Mouse (Mus musculus) kidney, embryonic 16.5 days (tissue): ENCODE data around the gene Cldnd2. TPM values are rescaled to one million over a fixed set of nuclear protein-coding genes. Genes with fewer than 3 reads are reported as not detected.
A peak's percentile ranks its signal among the peaks of the same experiment; 100 is the strongest.

ENCODE experiments used
- ATAC-seq: fragments of 200-750 bp; cut with Nextera tagmentation; 2 replicates; pipeline ENCODE4 v1.8.0; 2017; ENCODE audit warnings: moderate TSS enrichment; ENCODE audit not compliant: low FRiP score, low TSS enrichment
- H3K27ac ChIP-seq: fragments of 300-500 bp; sonication (generic); 2 replicates; pipeline ENCODE4 v1.5.1; 2014; ENCODE audit warnings: low read length
- H3K27me3 ChIP-seq: fragments of 300-500 bp; sonication (generic); 2 replicates; pipeline ENCODE4 v1.6.1; 2014; ENCODE audit warnings: low read length, control low read depth, mixed read lengths; ENCODE audit not compliant: insufficient read depth
- H3K36me3 ChIP-seq: fragments of 300-500 bp; sonication (generic); 2 replicates; pipeline ENCODE4 v1.6.1; 2014; ENCODE audit warnings: low read length, control low read depth, mixed read lengths; ENCODE audit not compliant: insufficient read depth
- H3K4me1 ChIP-seq: fragments of 300-500 bp; sonication (generic); 2 replicates; pipeline ENCODE4 v1.6.1; 2014; ENCODE audit warnings: low read length, control low read depth, mixed read lengths; ENCODE audit not compliant: insufficient read depth
- H3K4me2 ChIP-seq: fragments of 300-500 bp; sonication (generic); replicated peaks from 2 replicates; pipeline ENCODE4 v1.6.1; 2014; ENCODE audit warnings: low read depth, low read length
- H3K4me3 ChIP-seq: fragments of 300-500 bp; sonication (generic); 2 replicates; pipeline ENCODE4 v1.5.1; 2014; ENCODE audit warnings: mild to moderate bottlenecking, low read length
- H3K9ac ChIP-seq: fragments of 300-500 bp; sonication (generic); replicated peaks from 2 replicates; pipeline ENCODE4 v1.6.1; 2014; ENCODE audit warnings: low read length
- H3K9me3 ChIP-seq: fragments of 300-500 bp; sonication (generic); 2 replicates; pipeline ENCODE4 v1.6.1; 2016; ENCODE audit warnings: low read length, control low read depth
- WGBS: fragments of 180-500 bp; shearing (Covaris S2); extraction: QIAGEN DNeasy Blood & Tissue Kit; methylation state at CpG from one replicate; pipeline ENCODE4 v1.1.7; 2014; 5-methylcytosine and 5-hydroxymethylcytosine counted together
- polyA plus RNA-seq: library from polyadenylated mRNA; unstranded; fragments of >200 nt; fragmentation: Nextera tagmentation; extraction: Ambion mirVana; gene quantifications from 2 replicates; pipeline ENCODE4 v1.2.1, GENCODE M21; 2015

Gene Cldnd2
- polyA plus RNA-seq, 1 experiment from 2014 or later: not detected

DNA sequence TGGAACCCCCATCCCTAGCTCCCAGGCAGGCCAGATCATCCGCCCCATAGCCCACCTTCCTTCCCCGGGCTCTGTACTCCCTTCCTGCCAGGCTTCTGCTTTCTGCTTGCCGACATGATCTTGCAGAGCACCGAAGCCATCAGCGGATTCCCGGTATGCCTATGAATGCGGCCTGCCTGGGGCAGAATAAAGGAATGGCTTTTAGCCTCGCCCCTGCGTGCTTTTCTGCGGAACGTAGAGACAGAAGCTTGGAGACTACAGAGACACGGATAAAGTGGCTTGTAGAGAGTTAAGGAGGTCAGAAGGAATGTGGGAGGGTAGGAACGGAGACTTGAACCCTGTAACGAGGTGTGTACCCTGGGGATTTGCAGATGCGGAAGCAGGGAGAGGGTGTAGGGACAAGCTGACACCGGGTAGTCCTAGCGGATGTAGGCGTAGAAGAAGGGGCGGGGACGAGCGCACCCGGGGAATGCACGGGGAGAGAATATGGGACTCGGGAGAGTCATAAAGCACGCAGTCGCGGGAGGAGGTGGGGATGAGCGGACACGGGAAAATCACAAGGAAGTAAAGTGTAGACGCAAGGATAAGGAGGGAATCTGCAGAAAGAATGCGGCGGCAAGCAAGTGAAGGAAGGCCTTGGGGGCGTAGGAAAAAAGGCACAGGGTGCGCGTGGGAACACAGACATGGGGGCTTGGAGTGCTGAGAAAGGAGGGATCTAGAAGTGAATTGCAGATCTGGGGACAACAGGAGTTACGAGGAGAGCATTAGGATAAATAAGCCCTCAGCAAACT, 2.7 kb downstream of the Cldnd2 start:
- Histone ChIP-seq H3K4me1 (peaks cover 20% of the 10 kb centered on the region), H3K27ac (peak overlapping the region; percentile 100), H3K36me3 (0 out of 2 replicates have a peak, but pooled peaks cover 3% of the 10 kb centered on the region), H3K9ac (peak overlapping the region; percentile 78), H3K4me2 (peak overlapping the region; percentile 94), H3K4me3 (peak overlapping the region; percentile 72), H3K9me3 (no peaks in the 10 kb centered on the region), H3K27me3 (no peaks in the 10 kb centered on the region)
- WGBS: under 1% methylated on average over 36 of the region's 36 CpGs
- peak; percentile 95 for ATAC-seq

DNA sequence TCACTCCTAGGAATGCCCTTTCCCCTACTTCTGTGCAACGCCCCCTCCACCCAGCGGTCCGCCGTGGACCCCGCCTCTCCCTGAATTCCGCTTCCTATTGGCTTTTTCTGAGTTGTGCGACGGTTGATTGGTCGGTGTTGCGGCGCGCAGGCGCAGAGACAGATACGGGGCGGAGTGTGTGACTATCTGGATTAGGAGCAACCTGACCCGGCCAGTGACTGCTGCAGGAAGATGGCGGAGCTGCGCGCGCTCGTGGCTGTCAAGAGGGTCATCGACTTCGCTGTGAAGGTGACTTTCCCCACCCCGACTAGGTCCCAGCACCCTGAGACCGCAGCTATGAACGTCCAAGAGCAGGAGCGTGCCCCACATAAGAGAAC, 3.3 kb downstream of the Cldnd2 start, which contains the start of the genes Etfb and Gm45233:
Gene Etfb, plus strand, starts transcription at position 167 of the 377 bp plus-strand sequence.
Gene Gm45233, plus strand, starts transcription at position 212 of the 377 bp plus-strand sequence.
- peak within 1 kb of the TSS; percentile 72 for H3K4me3 ChIP-seq
- WGBS: 0% methylated on average over 27 of the region's 27 CpGs
- no peaks in the 10 kb centered on the region for H3K9me3 ChIP-seq
- H3K9ac ChIP-seq: peak within 1 kb of the TSS; percentile 78
- peak within 1 kb of the TSS; percentile 100 for H3K27ac ChIP-seq
- ATAC-seq: peak; percentile 97
- H3K4me2 ChIP-seq: peak within 1 kb of the TSS; percentile 94
- peaks cover 20% of the 10 kb centered on the region for H3K4me1 ChIP-seq
- H3K27me3 ChIP-seq: no peaks in the 10 kb centered on the region
- H3K36me3 ChIP-seq: 0 out of 2 replicates have a peak, but pooled peaks cover 3% of the 10 kb centered on the region

DNA sequence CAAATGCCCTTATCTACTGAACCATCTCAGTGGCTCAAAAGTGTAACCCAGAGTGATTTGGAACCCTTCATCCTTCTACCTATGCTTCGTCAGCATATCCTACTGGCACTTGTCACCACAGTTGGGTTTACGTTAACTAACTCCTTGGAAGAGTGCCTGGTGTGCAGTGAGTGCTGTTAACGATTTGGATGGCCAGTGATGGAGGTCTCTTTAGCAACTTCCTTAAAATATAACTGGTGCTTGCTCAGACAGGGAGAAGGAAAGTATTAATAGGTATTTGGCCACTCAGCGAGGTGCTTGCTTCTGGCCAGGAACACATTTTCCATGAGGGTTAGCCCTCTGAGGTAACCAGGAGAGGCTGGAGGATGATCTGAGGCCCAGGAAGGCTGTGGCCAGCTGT, 7.2 kb downstream of the Cldnd2 start:
- peaks cover 14% of the 10 kb centered on the region for H3K36me3 ChIP-seq
- H3K4me3 ChIP-seq: no peak overlapping the region
- peaks cover 14% of the 10 kb centered on the region for H3K4me1 ChIP-seq
- no peak for ATAC-seq
- WGBS: 83% methylated on average over 4 of the region's 4 CpGs
- H3K9me3 ChIP-seq: no peaks in the 10 kb centered on the region
- H3K27ac ChIP-seq: no peak overlapping the region
- H3K27me3 ChIP-seq: no peaks in the 10 kb centered on the region
- H3K9ac ChIP-seq: no peak overlapping the region
- H3K4me2 ChIP-seq: no peak overlapping the region

DNA sequence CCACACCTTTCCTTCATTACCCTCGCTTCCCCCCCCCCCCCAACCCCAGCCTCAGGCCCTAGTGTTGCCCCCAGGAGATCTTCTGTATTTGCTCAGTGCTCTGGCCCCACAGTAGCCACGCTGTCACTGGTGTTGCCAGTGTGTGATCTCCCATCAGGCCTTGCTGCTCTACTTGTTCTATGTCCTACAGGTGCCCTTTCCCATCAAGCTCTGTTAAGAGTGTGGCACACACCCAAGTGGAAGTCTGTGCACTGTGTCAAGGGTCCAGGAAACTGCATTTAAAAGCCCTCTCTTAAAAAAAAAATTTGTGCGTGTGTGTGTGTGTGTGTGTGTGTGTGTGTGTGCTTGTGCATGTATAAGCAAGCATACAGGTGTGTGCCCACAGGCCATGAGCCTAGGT, 7.7 kb downstream of the Cldnd2 start:
- Histone ChIP-seq H3K4me3 (no peak overlapping the region), H3K36me3 (peaks cover 19% of the 10 kb centered on the region), H3K27me3 (no peaks in the 10 kb centered on the region), H3K9ac (no peak overlapping the region), H3K4me2 (no peak overlapping the region), H3K4me1 (peaks cover 11% of the 10 kb centered on the region), H3K9me3 (no peaks in the 10 kb centered on the region), H3K27ac (no peak overlapping the region)
- no peak for ATAC-seq
- 87% methylated on average over 3 of the region's 3 CpGs for WGBS

DNA sequence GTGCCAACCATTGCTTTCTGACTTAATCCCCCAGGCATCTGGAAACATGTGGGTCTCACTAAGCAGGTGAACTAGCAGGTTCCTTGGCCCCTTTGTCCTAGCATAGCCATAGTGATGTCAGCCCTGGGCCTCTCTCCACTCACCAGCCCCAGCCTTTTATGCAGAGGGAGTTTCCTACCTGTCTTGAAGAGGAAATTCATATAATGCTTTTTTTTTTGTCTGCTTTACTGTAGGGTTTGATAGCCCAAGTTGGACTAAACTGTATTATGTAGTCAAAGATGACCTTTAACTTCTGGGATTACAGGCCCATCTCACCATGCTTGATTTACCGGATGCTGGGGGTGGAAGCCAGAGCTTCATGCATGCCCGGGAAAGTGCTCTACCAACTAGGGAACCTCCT, 9.2 kb downstream of the Cldnd2 start:
- WGBS: 94% methylated on average over 2 of the region's 2 CpGs

DNA sequence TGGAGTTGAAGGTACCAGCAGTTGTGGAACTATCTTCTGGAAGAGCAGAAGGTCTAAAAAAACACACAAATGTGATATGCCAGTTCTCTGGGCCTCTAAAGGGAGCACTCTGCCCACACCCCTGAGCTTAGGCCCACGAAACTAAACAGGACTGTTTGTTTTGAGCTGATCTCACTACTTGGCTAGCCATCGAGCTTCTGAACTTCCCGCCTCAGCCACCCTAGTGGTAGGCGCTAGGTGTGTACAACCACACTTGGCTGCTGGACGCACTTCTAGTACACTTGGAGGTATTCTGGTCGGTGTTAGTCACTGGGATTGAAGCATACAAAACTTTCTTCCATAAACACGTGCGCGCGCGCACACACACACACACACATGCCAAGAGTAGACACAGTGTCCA, 11.1 kb downstream of the Cldnd2 start:
- H3K9me3 ChIP-seq: no peaks in the 10 kb centered on the region
- H3K9ac ChIP-seq: no peak overlapping the region
- no peak overlapping the region for H3K4me3 ChIP-seq
- H3K4me1 ChIP-seq: no peaks in the 10 kb centered on the region
- H3K27me3 ChIP-seq: no peaks in the 10 kb centered on the region
- no peak overlapping the region for H3K4me2 ChIP-seq
- WGBS: 97% methylated on average over 11 of the region's 11 CpGs
- ATAC-seq: no peak
- H3K27ac ChIP-seq: no peak overlapping the region
- H3K36me3 ChIP-seq: peaks cover 53% of the 10 kb centered on the region

More for the DNA sequence above, 9.2 kb downstream of the Cldnd2 start:
- H3K4me2 ChIP-seq: no peak overlapping the region
- no peak overlapping the region for H3K4me3 ChIP-seq
- peaks cover 3% of the 10 kb centered on the region for H3K4me1 ChIP-seq
- ATAC-seq: no peak
- no peaks in the 10 kb centered on the region for H3K27me3 ChIP-seq
- no peaks in the 10 kb centered on the region for H3K9me3 ChIP-seq
- H3K36me3 ChIP-seq: peaks cover 34% of the 10 kb centered on the region
- H3K27ac ChIP-seq: no peak overlapping the region
- no peak overlapping the region for H3K9ac ChIP-seq

DNA sequence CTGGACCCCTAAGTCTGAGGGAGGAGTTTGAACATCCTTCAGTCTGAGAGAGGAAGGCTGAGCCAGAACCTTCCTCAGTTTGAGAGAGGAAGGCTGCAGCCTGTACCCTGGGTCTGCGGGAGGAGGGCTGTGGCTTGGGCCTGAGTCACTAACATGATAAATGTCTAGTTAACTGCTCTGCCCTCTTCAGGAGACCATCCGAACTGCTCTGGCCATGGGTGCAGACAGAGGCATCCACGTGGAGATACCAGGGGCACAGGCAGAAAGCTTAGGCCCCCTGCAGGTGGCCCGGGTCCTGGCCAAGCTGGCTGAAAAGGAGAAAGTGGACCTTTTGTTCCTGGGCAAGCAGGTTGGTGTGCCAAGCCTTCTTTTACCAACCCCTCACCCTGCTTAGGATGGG, 12.0 kb downstream of the Cldnd2 start:
- Histone ChIP-seq H3K9ac (no peak overlapping the region), H3K27ac (no peak overlapping the region), H3K27me3 (no peaks in the 10 kb centered on the region), H3K4me3 (no peak overlapping the region), H3K9me3 (no peaks in the 10 kb centered on the region), H3K4me1 (no peaks in the 10 kb centered on the region), H3K4me2 (no peak overlapping the region), H3K36me3 (peaks cover 59% of the 10 kb centered on the region)
- 52% methylated on average over 4 of the region's 4 CpGs for WGBS
- no peak for ATAC-seq

DNA sequence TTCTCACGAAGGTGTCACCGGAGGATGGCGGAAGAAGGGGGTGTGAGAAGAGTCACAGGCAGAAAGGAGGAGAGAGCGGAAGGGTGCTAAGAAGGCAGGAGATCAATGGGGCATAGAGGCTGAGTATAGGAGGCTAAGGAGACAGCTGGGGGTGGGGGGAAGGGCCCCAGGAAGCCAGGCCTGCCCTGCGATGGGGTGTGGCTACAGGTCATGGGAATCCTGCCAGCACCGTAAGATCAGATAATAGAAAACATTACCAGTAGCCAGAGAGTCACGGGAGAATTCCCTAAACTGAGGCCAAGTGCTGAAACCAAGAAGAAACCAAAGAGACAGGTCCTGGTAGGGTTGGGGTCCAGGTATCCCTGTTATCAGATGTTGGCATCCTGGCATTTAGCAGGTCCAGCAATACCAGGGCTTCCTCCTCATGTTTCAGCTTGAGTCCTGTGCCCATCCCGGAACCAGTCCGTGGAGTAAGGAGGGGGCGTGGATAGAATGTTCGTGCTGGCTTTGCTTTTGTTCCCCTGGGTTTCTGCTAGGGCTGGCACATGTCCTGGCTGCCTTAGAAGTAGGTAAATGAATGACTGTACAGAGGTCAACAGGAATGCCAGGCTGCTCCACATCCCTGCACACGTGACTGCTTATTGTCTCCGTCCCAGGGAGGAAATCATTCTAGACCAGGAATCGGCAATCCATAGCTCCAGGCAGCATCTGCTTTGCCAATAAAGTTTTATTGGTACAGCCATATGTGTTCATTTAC, 13.2 kb downstream of the Cldnd2 start:
- Histone ChIP-seq H3K36me3 (peaks cover 63% of the 10 kb centered on the region), H3K27me3 (no peaks in the 10 kb centered on the region), H3K4me2 (no peak overlapping the region), H3K4me3 (no peak overlapping the region), H3K9me3 (no peaks in the 10 kb centered on the region), H3K27ac (no peak overlapping the region), H3K9ac (no peak overlapping the region), H3K4me1 (no peaks in the 10 kb centered on the region)
- ATAC-seq: no peak
- 74% methylated on average over 14 of the region's 14 CpGs for WGBS

DNA sequence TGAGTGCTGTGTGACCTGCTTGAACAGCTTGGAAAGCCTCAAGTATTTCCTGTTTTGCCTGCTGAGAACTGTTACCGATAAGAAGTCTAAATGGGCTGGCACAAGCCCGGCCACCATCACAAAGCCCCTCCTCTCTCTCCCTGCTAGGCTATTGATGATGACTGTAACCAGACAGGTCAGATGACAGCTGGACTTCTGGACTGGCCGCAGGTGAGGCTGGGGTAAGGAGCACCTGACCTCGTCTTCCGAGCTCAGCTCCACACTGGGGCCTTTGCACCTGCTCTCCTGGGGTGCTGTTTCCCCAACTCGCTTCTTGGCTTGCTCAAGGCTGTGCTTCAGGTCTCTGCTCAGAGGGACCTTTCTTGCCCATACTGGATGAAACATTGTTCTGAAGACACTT, 13.8 kb downstream of the Cldnd2 start:
- WGBS: 78% methylated on average over 6 of the region's 6 CpGs
- Histone ChIP-seq H3K9ac (no peak overlapping the region), H3K4me1 (no peaks in the 10 kb centered on the region), H3K9me3 (no peaks in the 10 kb centered on the region), H3K27me3 (no peaks in the 10 kb centered on the region), H3K36me3 (peaks cover 63% of the 10 kb centered on the region), H3K27ac (no peak overlapping the region), H3K4me3 (no peak overlapping the region), H3K4me2 (no peak overlapping the region)
- ATAC-seq: no peak

DNA sequence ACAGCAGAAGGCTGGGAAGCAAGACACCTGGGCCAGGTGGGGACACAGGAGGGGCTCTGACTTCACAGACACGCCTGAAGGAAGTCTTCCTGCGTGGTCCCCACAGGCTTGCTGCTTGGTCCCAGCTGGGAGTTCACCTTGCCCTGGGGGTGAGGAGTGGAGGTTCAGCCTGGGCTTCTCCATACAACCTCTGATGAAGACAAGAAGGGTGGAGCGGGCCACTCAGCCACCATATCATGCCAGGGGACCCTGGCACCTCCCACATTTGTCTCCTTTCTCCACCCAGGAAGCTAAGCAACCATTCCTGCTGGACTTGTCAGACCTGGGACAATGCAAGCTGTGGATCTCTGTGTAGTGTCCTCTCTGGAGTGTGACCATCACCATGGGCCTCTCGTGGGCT, 22.3 kb downstream of the Cldnd2 start, which contains the start of gene Vsig10l:
Gene Vsig10l, plus strand, starts transcription at position 301 of the 400 bp plus-strand sequence.
- Histone ChIP-seq H3K9me3 (no peaks in the 10 kb centered on the region), H3K27me3 (0 out of 2 replicates have a peak, but pooled peaks cover 3% of the 10 kb centered on the region), H3K4me1 (peaks cover 11% of the 10 kb centered on the region), H3K4me2 (no peak within 1 kb of the TSS), H3K4me3 (no peak within 1 kb of the TSS), H3K27ac (no peak within 1 kb of the TSS), H3K36me3 (peaks cover 3% of the 10 kb centered on the region; the same call in 1 of the 2 replicates), H3K9ac (no peak within 1 kb of the TSS)
- 61% methylated on average over 4 of the region's 4 CpGs for WGBS
- no peak for ATAC-seq
